ENCODE assay signal across 12 mouse cellular contexts in genomic region chr11:18715050-18715850, GRCm38 (mm10).
DNase-seq lines count a peak whose midpoint lies in the region; ATAC-seq lines count a peak whose summit lies in the region.
"Had no signal": no experiment of that assay in that cellular context is flagged by ENCODE, and none has a peak within 500 bp of the region (broad histone marks: within the 10 kb centered on the region; RNA-seq: fewer than 3 reads in every experiment).

No protein-coding gene starts in this region.

- peak overlapping the region; percentile 56 for H3K27ac ChIP-seq in kidney, embryonic 15.5 days
- H3K27ac ChIP-seq in forebrain, embryonic 16.5 days (ENCODE audit: low read length), result no peak overlapping the region

- no peak overlapping the region for H3K4me2 ChIP-seq in kidney, embryonic 15.5 days
- no peak overlapping the region for H3K4me2 ChIP-seq in forebrain, embryonic 16.5 days (ENCODE audit: low read length)

- DNase-seq in kidney, adult 8-10 months, result no peak
- peak; percentile 34 to 39 for DNase-seq in cerebellum, adult 18-20 months
- peak; percentile 50 for DNase-seq in cerebellum, adult 9-11 months
- no peak for DNase-seq in gastrocnemius, postnatal 25 days
- DNase-seq in adrenal gland, postnatal 10 days, result no peak
- DNase-seq: kidney, postnatal 14 days; lung, postnatal 4 days; retina, postnatal 1 day; thymus, postnatal 4 days had no signal

- H3K4me1 ChIP-seq in kidney, embryonic 15.5 days, result peaks cover 24% of the 10 kb centered on the region
- H3K4me1 ChIP-seq in forebrain, embryonic 16.5 days (replicated peaks; ENCODE audit: control insufficient read depth, insufficient read depth, low read length), result peaks cover 10% of the 10 kb centered on the region

- no peaks in the 10 kb centered on the region for H3K36me3 ChIP-seq in kidney, embryonic 15.5 days
- H3K36me3 ChIP-seq in forebrain, embryonic 16.5 days (ENCODE audit: control insufficient read depth, insufficient read depth), result no peaks in the 10 kb centered on the region

- H3K9me3 ChIP-seq in kidney, embryonic 15.5 days (replicated peaks), result no peaks in the 10 kb centered on the region
- no peaks in the 10 kb centered on the region for H3K9me3 ChIP-seq in forebrain, embryonic 16.5 days (ENCODE audit: control insufficient read depth, low read length)

- WGBS in kidney, embryonic 15.5 days, result 17% methylated on average over 2 of the region's 2 CpGs
- WGBS in forebrain, embryonic 16.5 days, result 19% methylated on average over 2 of the region's 2 CpGs

- no peak overlapping the region for H3K9ac ChIP-seq in kidney, embryonic 15.5 days
- no peak overlapping the region for H3K9ac ChIP-seq in forebrain, embryonic 16.5 days (replicated peaks; ENCODE audit: low read depth, low read length)

- ATAC-seq in kidney, embryonic 15.5 days (replicated peaks; ENCODE audit: low FRiP score), result peak; percentile 47; the same call in 1 of the 2 replicates
- peak; percentile 49; the same call in 1 of the 2 replicates for ATAC-seq in forebrain, embryonic 16.5 days
- ATAC-seq in erythroid progenitor cell, adult 5-6 weeks (replicated peaks; ENCODE audit: low FRiP score, poor library complexity, severe bottlenecking), result no peak

- H3K4me3 ChIP-seq in kidney, embryonic 15.5 days (replicated peaks), result no peak overlapping the region
- no peak overlapping the region for H3K4me3 ChIP-seq in forebrain, embryonic 16.5 days (replicated peaks; ENCODE audit: low read length)

- no peaks in the 10 kb centered on the region for H3K27me3 ChIP-seq in kidney, embryonic 15.5 days
- no peaks in the 10 kb centered on the region for H3K27me3 ChIP-seq in forebrain, embryonic 16.5 days (replicated peaks; ENCODE audit: control insufficient read depth, insufficient read depth, low read length)

Comparison
In these comparisons a context has a peak if more than half of its experiments do, and no peak if none do; other contexts are left out.
1. DNase-seq: peak in cerebellum, adult 18-20 months (2 of 2) and cerebellum, adult 9-11 months (single experiment); none in kidney, adult 8-10 months (0 of 2), gastrocnemius, postnatal 25 days (single experiment) and adrenal gland, postnatal 10 days (single experiment).